Mouse (Mus musculus): ENCODE measurements around the gene Stap2. TPM values are rescaled to one million over a fixed set of nuclear protein-coding genes. Genes with fewer than 3 reads are reported as not detected.

Gene Stap2
- total RNA-seq (2023), result 1 to 10 TPM; 1.1 to 1.5 TPM

GRCm38 (mm10) chr17:56005415-56006061 is at the start of gene Stap2, which contains the start of gene Mpnd:
Stap2 (minus strand) TSS chr17:56005584.
Mpnd (plus strand) TSS chr17:56005711.

GRCm38 (mm10) chr17:56040030-56040856 is 34.9 kb upstream of the Stap2 start, which contains the start of gene Chaf1a:
Chaf1a (plus strand) TSS chr17:56040439.

GRCm38 (mm10) chr17:56036176-56036900 is 31.0 kb upstream of the Stap2 start, which contains the start of gene Sh3gl1:
Sh3gl1 (minus strand) TSS chr17:56036635.

GRCm38 (mm10) chr17:55986030-55986961 is 19.1 kb downstream of the Stap2 start, which contains the start of gene Fsd1:
Fsd1 (plus strand) TSS chr17:55986509.

GRCm38 (mm10) chr17:55969966-55970891 is 35.2 kb downstream of the Stap2 start, which contains the start of gene Shd:
Shd (plus strand) TSS chr17:55970467.

GRCm38 (mm10) chr17:55958918-55959728 is 46.3 kb downstream of the Stap2 start, which contains the start of gene Yju2:
Yju2 (plus strand) TSS chr17:55959099.

GRCm38 (mm10) chr17:55952447-55953027 is 52.8 kb downstream of the Stap2 start, which contains the start of gene Ebi3:
Ebi3 (plus strand) TSS chr17:55952640.

GRCm38 (mm10) chr17:55949400-55949799 is 56.0 kb downstream of the Stap2 start, which contains the start of gene Zfp119b:
Zfp119b (minus strand) TSS chr17:55949500.

Other genes with a start within 250 kb of the Stap2 start
- gene Zfp119a, start 126.7 kb downstream of the Stap2 start, total RNA-seq (2023), result 1 to 10 TPM; 3.1 to 5.9 TPM
- gene Zfp959, start 113.5 kb downstream of the Stap2 start, total RNA-seq (2023), result 1 to 10 TPM; 6.5 to 6.9 TPM
- 1 to 10 TPM; 4.6 to 5.2 TPM for gene Zfp119b, start 56.1 kb downstream of the Stap2 start, total RNA-seq (2023)
- gene Ebi3, start 52.9 kb downstream of the Stap2 start, total RNA-seq (2023), result 100 to 1,000 TPM; 124 to 153 TPM
- gene Yju2, start 46.5 kb downstream of the Stap2 start, total RNA-seq (2023), result 10 to 100 TPM; 24.1 to 24.2 TPM
- gene Shd, start 35.1 kb downstream of the Stap2 start, total RNA-seq (2023), result 1 to 10 TPM in 1 of 2 experiments, under 1 TPM in 1; 0.35 to 1.6 TPM
- not detected for gene Fsd1, start 19.1 kb downstream of the Stap2 start, total RNA-seq (2023)
- gene Mpnd, start 127 bp upstream of the Stap2 start, total RNA-seq (2023), result 10 to 100 TPM; 30.8 to 35.6 TPM
- gene Sh3gl1, start 31.1 kb upstream of the Stap2 start, total RNA-seq (2023), result 10 to 100 TPM; 58.7 to 59.0 TPM
- 10 to 100 TPM; 16.7 to 19.3 TPM for gene Chaf1a, start 34.9 kb upstream of the Stap2 start, total RNA-seq (2023)
- 10 to 100 TPM; 29.7 to 32.1 TPM for gene Ubxn6, start 69.4 kb upstream of the Stap2 start, total RNA-seq (2023)
- gene Hdgfl2, start 74.0 kb upstream of the Stap2 start, total RNA-seq (2023), result 10 to 100 TPM; 39.7 to 45.3 TPM
- gene Plin4, start 104.2 kb upstream of the Stap2 start, total RNA-seq (2023), result under 1 TPM; 0.31 to 0.49 TPM
- gene Plin5, start 112.0 kb upstream of the Stap2 start, total RNA-seq (2023), result 1 to 10 TPM; 1.2 to 1.3 TPM
- gene Lrg1, start 116.4 kb upstream of the Stap2 start, total RNA-seq (2023), result 100 to 1,000 TPM; 165 to 222 TPM
- 1 to 10 TPM; 4.3 TPM for gene Sema6b, start 134.8 kb upstream of the Stap2 start, total RNA-seq (2023)
- 1 to 10 TPM; 1.3 to 1.8 TPM for gene Tnfaip8l1, start 156.9 kb upstream of the Stap2 start, total RNA-seq (2023)
- 10 to 100 TPM; 26.6 to 30.6 TPM for gene Mydgf, start 178.3 kb upstream of the Stap2 start, total RNA-seq (2023)
- gene Dpp9, start 213.3 kb upstream of the Stap2 start, total RNA-seq (2023), result 10 to 100 TPM; 33.0 to 38.7 TPM